Mouse (Mus musculus): ENCODE measurements around the gene Rbm20.

Rbm20 gene

GRCm38 (mm10) chr19:53793994-53794890, 117.1 kb downstream of the Rbm20 start:
- no peak for DNase-seq

GRCm38 (mm10) chr19:53794996-53795395, 117.9 kb downstream of the Rbm20 start:
- no peak for DNase-seq

GRCm38 (mm10) chr19:53796020-53796419, 118.9 kb downstream of the Rbm20 start:
- no peak for DNase-seq

GRCm38 (mm10) chr19:53797770-53798169, 120.7 kb downstream of the Rbm20 start:
- peak in 1 of 2 experiments; percentile 2 for DNase-seq

- DNase-seq = no peak
Observed at GRCm38 (mm10) chr19:53799885-53800284, 122.8 kb downstream of the Rbm20 start.

GRCm38 (mm10) chr19:53800365-53800999, 123.4 kb downstream of the Rbm20 start:
- DNase-seq = peak; percentile 0 to 45

- no peak for DNase-seq
Observed at GRCm38 (mm10) chr19:53801380-53801779, 124.3 kb downstream of the Rbm20 start.

- DNase-seq = peak in 1 of 2 experiments; percentile 3
Observed at GRCm38 (mm10) chr19:53801789-53802683, 124.9 kb downstream of the Rbm20 start.

- peak in 1 of 2 experiments; percentile 27 for DNase-seq
Observed at GRCm38 (mm10) chr19:53803954-53804353, 126.8 kb downstream of the Rbm20 start.

- DNase-seq = peak in 1 of 2 experiments; percentile 0
Observed at GRCm38 (mm10) chr19:53805063-53805462, 128.0 kb downstream of the Rbm20 start.

GRCm38 (mm10) chr19:53806126-53806525, 129.0 kb downstream of the Rbm20 start:
- DNase-seq = peak; percentile 38 to 54

- DNase-seq = peak in 1 of 2 experiments; percentile 12
Observed at GRCm38 (mm10) chr19:53806526-53807275, 129.6 kb downstream of the Rbm20 start.

GRCm38 (mm10) chr19:53807276-53807801, 130.2 kb downstream of the Rbm20 start:
- no peak for DNase-seq

GRCm38 (mm10) chr19:53808041-53808777, 131.1 kb downstream of the Rbm20 start:
- peak in 1 of 2 experiments; percentile 22 for DNase-seq

GRCm38 (mm10) chr19:53809185-53809861, 132.2 kb downstream of the Rbm20 start:
- no peak for DNase-seq

- peak; percentile 79 to 82 for DNase-seq
Observed at GRCm38 (mm10) chr19:53810024-53810423, 132.9 kb downstream of the Rbm20 start.

GRCm38 (mm10) chr19:53810584-53810983, 133.5 kb downstream of the Rbm20 start:
- no peak for DNase-seq

- DNase-seq = no peak
Observed at GRCm38 (mm10) chr19:53813576-53813975, 136.5 kb downstream of the Rbm20 start.

- no peak for DNase-seq
Observed at GRCm38 (mm10) chr19:53815714-53816113, 138.6 kb downstream of the Rbm20 start.

GRCm38 (mm10) chr19:53816242-53816641, 139.1 kb downstream of the Rbm20 start:
- no peak for DNase-seq

Data from kidney, postnatal 4 days (tissue).